Mouse (Mus musculus): ENCODE measurements around the gene Mbd3. TPM values are rescaled to one million over a fixed set of nuclear protein-coding genes. Genes with fewer than 3 reads are reported as not detected.

Gene Mbd3
- polyA plus RNA-seq, 1 experiment = 135 TPM

GRCm38 (mm10) chr10:80433513-80434232 is 34.3 kb upstream of the Mbd3 start, which contains the start of gene Tcf3:
Tcf3 (minus strand) TSS chr10:80433647.
- no peaks in the 10 kb centered on the region for H3K27me3 ChIP-seq (ENCODE audit: control insufficient read depth, insufficient read depth, low read length)
- peak within 1 kb of the TSS; percentile 90 for H3K4me3 ChIP-seq (ENCODE audit: control insufficient read depth, low read depth, low read length)
- peaks cover 22% of the 10 kb centered on the region for H3K4me1 ChIP-seq (ENCODE audit: control insufficient read depth, insufficient read depth, low read length)
- H3K36me3 ChIP-seq (ENCODE audit: control insufficient read depth, insufficient read depth, low read length) = no peaks in the 10 kb centered on the region
- TF ChIP-seq POLR2A (IDR thresholded peaks at IDR 0.05; ENCODE audit: control insufficient read depth, low read depth, low read length) (no peak; the same call in 1 of the 2 replicates), CTCF (IDR thresholded peaks at IDR 0.05; ENCODE audit: control insufficient read depth, insufficient read depth, insufficient replicate concordance, low read depth, low read length) (no peak)
- H3K27ac ChIP-seq (ENCODE audit: control insufficient read depth, insufficient read depth, low read depth, low read length) = peak within 1 kb of the TSS; percentile 94

GRCm38 (mm10) chr10:80432936-80433512 is 33.7 kb upstream of the Mbd3 start:
- Histone ChIP-seq H3K4me1 (ENCODE audit: control insufficient read depth, insufficient read depth, low read length) (peaks cover 22% of the 10 kb centered on the region), H3K27me3 (ENCODE audit: control insufficient read depth, insufficient read depth, low read length) (no peaks in the 10 kb centered on the region), H3K36me3 (ENCODE audit: control insufficient read depth, insufficient read depth, low read length) (no peaks in the 10 kb centered on the region), H3K27ac (ENCODE audit: control insufficient read depth, insufficient read depth, low read depth, low read length) (peak overlapping the region; percentile 73), H3K4me3 (ENCODE audit: control insufficient read depth, low read depth, low read length) (peak overlapping the region; percentile 90)
- TF ChIP-seq CTCF (IDR thresholded peaks at IDR 0.05; ENCODE audit: control insufficient read depth, insufficient read depth, insufficient replicate concordance, low read depth, low read length) (no peak), POLR2A (IDR thresholded peaks at IDR 0.05; ENCODE audit: control insufficient read depth, low read depth, low read length) (no peak)

GRCm38 (mm10) chr10:80432387-80432785 is 33.0 kb upstream of the Mbd3 start:
- Histone ChIP-seq H3K4me3 (ENCODE audit: control insufficient read depth, low read depth, low read length) (peak overlapping the region; percentile 90), H3K4me1 (ENCODE audit: control insufficient read depth, insufficient read depth, low read length) (peaks cover 22% of the 10 kb centered on the region), H3K27ac (ENCODE audit: control insufficient read depth, insufficient read depth, low read depth, low read length) (no peak overlapping the region), H3K27me3 (ENCODE audit: control insufficient read depth, insufficient read depth, low read length) (no peaks in the 10 kb centered on the region), H3K36me3 (ENCODE audit: control insufficient read depth, insufficient read depth, low read length) (no peaks in the 10 kb centered on the region)
- TF ChIP-seq POLR2A (IDR thresholded peaks at IDR 0.05; ENCODE audit: control insufficient read depth, low read depth, low read length) (no peak), CTCF (IDR thresholded peaks at IDR 0.05; ENCODE audit: control insufficient read depth, insufficient read depth, insufficient replicate concordance, low read depth, low read length) (no peak)

- Histone ChIP-seq H3K27ac (ENCODE audit: control insufficient read depth, insufficient read depth, low read depth, low read length) (no peak overlapping the region), H3K36me3 (ENCODE audit: control insufficient read depth, insufficient read depth, low read length) (no peaks in the 10 kb centered on the region), H3K27me3 (ENCODE audit: control insufficient read depth, insufficient read depth, low read length) (no peaks in the 10 kb centered on the region), H3K4me3 (ENCODE audit: control insufficient read depth, low read depth, low read length) (no peak overlapping the region), H3K4me1 (ENCODE audit: control insufficient read depth, insufficient read depth, low read length) (peaks cover 22% of the 10 kb centered on the region)
- TF ChIP-seq CTCF (IDR thresholded peaks at IDR 0.05; ENCODE audit: control insufficient read depth, insufficient read depth, insufficient replicate concordance, low read depth, low read length) (no peak), POLR2A (IDR thresholded peaks at IDR 0.05; ENCODE audit: control insufficient read depth, low read depth, low read length) (no peak)
Observed at GRCm38 (mm10) chr10:80431570-80432386, 32.4 kb upstream of the Mbd3 start.

DNA sequence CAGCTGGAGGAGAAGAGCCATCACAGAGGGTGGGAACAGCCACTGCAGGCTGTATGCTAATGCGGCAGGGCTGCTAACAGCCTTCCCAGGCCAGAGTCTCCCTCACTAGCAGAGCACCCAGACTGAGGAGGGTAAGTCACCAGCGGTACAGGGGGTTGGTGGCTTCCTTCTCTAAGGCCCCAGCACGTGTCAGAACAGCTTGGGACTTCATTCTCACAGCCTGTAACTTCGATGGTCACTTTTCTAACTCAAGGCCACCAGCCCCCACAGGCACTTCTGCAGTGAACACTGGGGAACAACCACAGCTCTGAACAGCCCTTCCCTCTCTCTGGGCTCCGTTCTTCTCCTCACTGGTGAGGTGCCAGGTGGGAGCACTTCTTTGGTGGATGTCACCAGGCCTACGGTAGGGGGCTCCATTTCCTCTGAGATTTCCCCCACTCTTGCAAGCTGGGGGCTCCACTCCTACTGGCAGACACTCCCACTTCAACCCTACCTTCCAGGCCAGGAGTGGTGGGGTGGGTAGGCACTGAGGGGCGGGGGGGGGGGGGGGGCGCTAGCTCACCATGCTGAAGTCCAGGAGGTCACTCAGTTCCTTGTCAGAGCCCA is 31.1 kb upstream of the Mbd3 start:
- Histone ChIP-seq H3K4me1 (ENCODE audit: control insufficient read depth, insufficient read depth, low read length) (peaks cover 10% of the 10 kb centered on the region), H3K27me3 (ENCODE audit: control insufficient read depth, insufficient read depth, low read length) (no peaks in the 10 kb centered on the region), H3K36me3 (ENCODE audit: control insufficient read depth, insufficient read depth, low read length) (no peaks in the 10 kb centered on the region), H3K4me3 (ENCODE audit: control insufficient read depth, low read depth, low read length) (no peak overlapping the region), H3K27ac (ENCODE audit: control insufficient read depth, insufficient read depth, low read depth, low read length) (no peak overlapping the region)
- no peak for TF ChIP-seq CTCF (IDR thresholded peaks at IDR 0.05; ENCODE audit: control insufficient read depth, insufficient read depth, insufficient replicate concordance, low read depth, low read length)

- Histone ChIP-seq H3K4me1 (ENCODE audit: control insufficient read depth, insufficient read depth, low read length) (peaks cover 9% of the 10 kb centered on the region), H3K27ac (ENCODE audit: control insufficient read depth, insufficient read depth, low read depth, low read length) (no peak overlapping the region), H3K4me3 (ENCODE audit: control insufficient read depth, low read depth, low read length) (no peak overlapping the region), H3K27me3 (ENCODE audit: control insufficient read depth, insufficient read depth, low read length) (no peaks in the 10 kb centered on the region), H3K36me3 (ENCODE audit: control insufficient read depth, insufficient read depth, low read length) (no peaks in the 10 kb centered on the region)
- TF ChIP-seq POLR2A (IDR thresholded peaks at IDR 0.05; ENCODE audit: control insufficient read depth, low read depth, low read length) (no peak), CTCF (IDR thresholded peaks at IDR 0.05; ENCODE audit: control insufficient read depth, insufficient read depth, insufficient replicate concordance, low read depth, low read length) (no peak)
Observed at GRCm38 (mm10) chr10:80429800-80430199, 30.4 kb upstream of the Mbd3 start.

- H3K36me3 ChIP-seq (ENCODE audit: control insufficient read depth, insufficient read depth, low read length) = no peaks in the 10 kb centered on the region
- TF ChIP-seq CTCF (IDR thresholded peaks at IDR 0.05; ENCODE audit: control insufficient read depth, insufficient read depth, insufficient replicate concordance, low read depth, low read length) = no peak
- TF ChIP-seq POLR2A (IDR thresholded peaks at IDR 0.05; ENCODE audit: control insufficient read depth, low read depth, low read length) = no peak
- H3K27me3 ChIP-seq (ENCODE audit: control insufficient read depth, insufficient read depth, low read length) = no peaks in the 10 kb centered on the region
- H3K4me1 ChIP-seq (ENCODE audit: control insufficient read depth, insufficient read depth, low read length) = no peaks in the 10 kb centered on the region
- H3K4me3 ChIP-seq (ENCODE audit: control insufficient read depth, low read depth, low read length) = no peak overlapping the region
- no peak overlapping the region for H3K27ac ChIP-seq (ENCODE audit: control insufficient read depth, insufficient read depth, low read depth, low read length)
Observed at GRCm38 (mm10) chr10:80425041-80425440, 25.7 kb upstream of the Mbd3 start.
